Mouse (Mus musculus): Measurements from ENCODE around the gene Mettl21e. TPM values are rescaled to one million over a fixed set of nuclear protein-coding genes. Genes with fewer than 3 reads are reported as not detected.

The Mettl21e gene
- not detected in 2 replicates for polyA plus RNA-seq (2015; fragmentation: Nextera tagmentation; extraction: Ambion mirVana)

DNA sequence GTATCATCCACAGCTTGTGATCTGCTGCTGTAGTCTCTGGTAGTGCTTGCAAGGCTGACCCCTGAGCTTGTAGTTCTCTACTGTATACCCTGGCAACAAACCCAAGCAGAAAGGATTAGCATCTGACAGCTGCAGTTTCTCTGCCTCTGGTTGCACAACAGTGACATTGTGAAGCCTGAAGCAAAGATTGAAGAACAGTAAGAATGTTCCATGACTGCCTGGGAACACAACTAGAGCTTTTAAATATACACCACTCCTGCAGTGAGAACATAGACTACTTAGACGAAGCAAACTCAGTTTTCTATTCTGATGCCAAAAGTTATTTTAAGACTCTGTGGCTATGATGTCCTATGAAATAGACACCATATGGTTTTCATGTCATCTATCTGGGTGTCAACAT, at the start of gene Mettl21e:
TSS of gene Mettl21e (minus strand) at position 86 of the 400 bp plus-strand sequence.

Other genes starting within 250 kb of the Mettl21e start
- 0.66 and 1.3 TPM in 2 replicates for gene Mettl21c, start 198.9 kb downstream of the Mettl21e start, polyA plus RNA-seq (2015; fragmentation: Nextera tagmentation; extraction: Ambion mirVana)
- 0.03 TPM in 1 of 2 replicates, not detected in the other for gene Gm8251, start 157.0 kb downstream of the Mettl21e start, polyA plus RNA-seq (2015; fragmentation: Nextera tagmentation; extraction: Ambion mirVana)
- gene Tex30, start 116.5 kb downstream of the Mettl21e start, polyA plus RNA-seq (2015; fragmentation: Nextera tagmentation; extraction: Ambion mirVana), result 52.9 and 65.9 TPM in 2 replicates
- gene Kdelc1, start 100.2 kb downstream of the Mettl21e start, polyA plus RNA-seq (2015; fragmentation: Nextera tagmentation; extraction: Ambion mirVana), result 27.6 TPM in 2 replicates
- 13.0 and 15.6 TPM in 2 replicates for gene Bivm, start 100.0 kb downstream of the Mettl21e start, polyA plus RNA-seq (2015; fragmentation: Nextera tagmentation; extraction: Ambion mirVana)
- 12.0 and 15.3 TPM in 2 replicates for gene Ercc5, start 71.2 kb downstream of the Mettl21e start, polyA plus RNA-seq (2015; fragmentation: Nextera tagmentation; extraction: Ambion mirVana)

All from adrenal gland, postnatal 0 days (tissue).